Comparison of ENCODE assay signal across 13 mouse cellular contexts in the genomic region with DNA sequence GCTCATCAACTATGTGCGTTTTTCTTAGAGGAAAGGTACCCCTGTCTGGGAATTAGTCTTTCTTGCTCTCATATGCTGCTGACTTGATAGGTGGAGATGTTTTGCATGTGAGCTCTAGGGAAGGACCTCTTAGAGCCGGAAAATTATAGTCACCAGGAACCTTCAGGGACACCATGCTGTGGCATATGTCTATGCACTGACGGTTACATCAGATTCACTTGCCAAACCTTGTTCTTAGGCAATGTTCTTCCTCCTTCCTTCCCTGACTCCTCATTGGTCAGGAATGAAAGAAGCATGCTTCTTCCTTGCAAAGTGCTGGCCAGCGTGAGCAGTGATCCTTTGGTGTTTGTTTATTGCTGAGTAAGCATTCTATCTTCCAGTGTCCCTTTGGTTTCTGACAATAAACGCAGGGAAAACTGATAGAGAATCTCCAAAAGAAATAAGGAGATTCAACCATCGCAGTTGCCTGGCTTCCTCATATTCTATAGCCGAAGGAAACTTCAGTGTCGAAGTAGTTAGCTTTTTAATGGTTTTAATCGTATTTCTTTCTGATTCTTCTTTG. TPM values are rescaled to one million over a fixed set of nuclear protein-coding genes. Genes with fewer than 3 reads are reported as not detected.
A peak's percentile ranks its signal among the peaks of the same experiment; 100 is the strongest.
DNase-seq lines count a peak whose midpoint lies in the region; ATAC-seq and TF ChIP-seq lines count a peak whose summit lies in the region.
"Had no signal": no experiment of that assay in that cellular context is flagged by ENCODE, and none has a peak within 500 bp of the region (broad histone marks: within the 10 kb centered on the region; RNA-seq: fewer than 3 reads in every experiment).

No protein-coding gene starts in this region.

- no peak for DNase-seq in heart, postnatal 4 days
- DNase-seq in lung, postnatal 0 days (ENCODE audit: low spot score), result peak; percentile 72
- no peak for DNase-seq in lung, postnatal 10 days
- DNase-seq in brain, adult 2 months (ENCODE audit: low read depth, low spot score), result peak; percentile 25
- no peak for DNase-seq in midbrain, postnatal 0 days (ENCODE audit: low spot score)
- DNase-seq in testis, postnatal 14 days (ENCODE audit: low spot score), result no peak
- DNase-seq in kidney, postnatal 36 days, result no peak
- DNase-seq: adrenal gland, postnatal 36 days; cerebellum, adult 8-10 months; kidney, postnatal 14 days had no signal

- TF ChIP-seq CTCF in lung, postnatal 0 days (IDR thresholded peaks at IDR 0.05), result no peak
- TF ChIP-seq CTCF in midbrain, postnatal 0 days (IDR thresholded peaks at IDR 0.05), result no peak

- H3K4me3 ChIP-seq in heart, embryonic 13.5 days, result no peak overlapping the region
- no peak overlapping the region for H3K4me3 ChIP-seq in lung, postnatal 0 days (ENCODE audit: low read depth, low read length)
- no peak overlapping the region for H3K4me3 ChIP-seq in midbrain, postnatal 0 days (ENCODE audit: low read depth, low read length)
- H3K4me3 ChIP-seq: embryonic facial prominence, embryonic 15.5 days had no signal

- WGBS in heart, embryonic 13.5 days, result 76% methylated on average over 9 of the region's 9 CpGs
- WGBS in lung, postnatal 0 days, result 73% methylated on average over 9 of the region's 9 CpGs
- 70% methylated on average over 9 of the region's 9 CpGs for whole genome bisulfite sequencing in midbrain, postnatal 0 days

- H3K36me3 ChIP-seq in heart, embryonic 13.5 days, result 0 out of 2 replicates have a peak, but pooled peaks cover 13% of the 10 kb centered on the region
- H3K36me3 ChIP-seq in lung, postnatal 0 days (ENCODE audit: insufficient read depth, low read length), result no peaks in the 10 kb centered on the region
- H3K36me3 ChIP-seq in midbrain, postnatal 0 days (ENCODE audit: insufficient read depth, low read length), result no peaks in the 10 kb centered on the region
- H3K36me3 ChIP-seq: embryonic facial prominence, embryonic 15.5 days had no signal

- no peaks in the 10 kb centered on the region for H3K9me3 ChIP-seq in heart, embryonic 13.5 days
- H3K9me3 ChIP-seq in lung, postnatal 0 days (ENCODE audit: low read length), result no peaks in the 10 kb centered on the region
- H3K9me3 ChIP-seq in midbrain, postnatal 0 days (ENCODE audit: low read length), result no peaks in the 10 kb centered on the region
- H3K9me3 ChIP-seq: embryonic facial prominence, embryonic 15.5 days had no signal

- TF ChIP-seq EP300 in lung, postnatal 0 days (IDR thresholded peaks at IDR 0.05), result no peak

- H3K4me1 ChIP-seq in heart, embryonic 13.5 days, result peaks cover 89% of the 10 kb centered on the region
- H3K4me1 ChIP-seq in lung, postnatal 0 days (ENCODE audit: insufficient read depth, low read depth, low read length), result peaks cover 27% of the 10 kb centered on the region
- H3K4me1 ChIP-seq in midbrain, postnatal 0 days (ENCODE audit: insufficient read depth, low read length), result peaks cover 8% of the 10 kb centered on the region; the same call in 1 of the 2 replicates

- no peak for ATAC-seq in heart, embryonic 13.5 days (ENCODE audit: extremely low read depth, insufficient number of reproducible peaks, low FRiP score, low TSS enrichment)
- ATAC-seq in lung, postnatal 0 days, result no peak
- ATAC-seq in midbrain, postnatal 0 days (ENCODE audit: low FRiP score), result no peak

- H3K27me3 ChIP-seq in heart, embryonic 13.5 days (replicated peaks), result no peaks in the 10 kb centered on the region
- no peaks in the 10 kb centered on the region for H3K27me3 ChIP-seq in lung, postnatal 0 days (replicated peaks; ENCODE audit: insufficient read depth, low read length)
- H3K27me3 ChIP-seq in midbrain, postnatal 0 days (ENCODE audit: insufficient read depth, low read length), result no peaks in the 10 kb centered on the region
- H3K27me3 ChIP-seq: embryonic facial prominence, embryonic 15.5 days had no signal

- no peak overlapping the region for H3K27ac ChIP-seq in heart, embryonic 13.5 days (replicated peaks)
- H3K27ac ChIP-seq in lung, postnatal 0 days (ENCODE audit: low read length), result no peak overlapping the region
- H3K27ac ChIP-seq in midbrain, postnatal 0 days (ENCODE audit: low read depth, low read length), result no peak overlapping the region
- H3K27ac ChIP-seq: embryonic facial prominence, embryonic 15.5 days; liver, embryonic 14.5 days had no signal

- no peak overlapping the region for H3K9ac ChIP-seq in heart, embryonic 13.5 days
- H3K9ac ChIP-seq in lung, postnatal 0 days (replicated peaks; ENCODE audit: low read depth), result no peak overlapping the region
- no peak overlapping the region for H3K9ac ChIP-seq in midbrain, postnatal 0 days (replicated peaks; ENCODE audit: low read length, poor library complexity, severe bottlenecking)
- H3K9ac ChIP-seq: embryonic facial prominence, embryonic 15.5 days; liver, embryonic 14.5 days had no signal

- H3K4me2 ChIP-seq in heart, embryonic 13.5 days, result peak overlapping the region; percentile 85; the same call in 1 of the 2 replicates
- H3K4me2 ChIP-seq in lung, postnatal 0 days (replicated peaks; ENCODE audit: low read depth, low read length), result peak overlapping the region; percentile 94; the same call in 1 of the 2 replicates
- peak overlapping the region; percentile 81 for H3K4me2 ChIP-seq in midbrain, postnatal 0 days (ENCODE audit: low read depth, low read length, poor library complexity, severe bottlenecking)

RNA-seq across cellular contexts. Expression of a gene that starts 5.0 kb away (rescaled TPM):
- 21.4 and 23.2 TPM in 2 replicates for polyA plus RNA-seq in heart, embryonic 13.5 days (2015; fragmentation: Nextera tagmentation; extraction: Ambion mirVana)
- total RNA-seq in heart, postnatal 4 days (2021), result 10 to 100 TPM; 20.8 TPM
- polyA plus RNA-seq in lung, postnatal 0 days (2015; fragmentation: Nextera tagmentation; extraction: Ambion mirVana), result 16.7 and 19.2 TPM in 2 replicates
- total RNA-seq in midbrain, postnatal 0 days (2014; rRNA removed), result 16.2 and 17.6 TPM in 2 replicates
- polyA plus RNA-seq in midbrain, postnatal 0 days (2015; fragmentation: Nextera tagmentation; extraction: Ambion mirVana), result 13.5 and 13.7 TPM in 2 replicates

Comparison
In these comparisons a context has a peak if more than half of its experiments do, and no peak if none do; other contexts are left out.
1. DNase-seq: peak in lung, postnatal 0 days (single experiment) and brain, adult 2 months (single experiment); none in heart, postnatal 4 days (single experiment), lung, postnatal 10 days (single experiment), midbrain, postnatal 0 days (single experiment), testis, postnatal 14 days (single experiment) and kidney, postnatal 36 days (0 of 2).
2. Peak in every context shown above with its lines, with median percentiles within 50 percentile points of each other: H3K4me2 ChIP-seq.